Mouse (Mus musculus) bone marrow, adult 2 months (tissue): ENCODE results near the gene Cog2. TPM values are rescaled to one million over a fixed set of nuclear protein-coding genes. Genes with fewer than 3 reads are reported as not detected.

Source experiments
- H3K27ac ChIP-seq: fragments of 200-500 bp; 2 replicates; pipeline ENCODE4 v1.5.1; 2012; ENCODE audit warnings: low read depth, mild to moderate bottlenecking, control low read depth, inconsistent platforms, low read length; ENCODE audit not compliant: control insufficient read depth, poor library complexity, insufficient read depth
- H3K4me1 ChIP-seq: fragments of 200-500 bp; 2 replicates; pipeline ENCODE4 v1.6.1; 2011; ENCODE audit warnings: low read length; ENCODE audit not compliant: control insufficient read depth, insufficient read depth
- H3K4me3 ChIP-seq: fragments of 200-500 bp; replicated peaks from 2 replicates; pipeline ENCODE3; 2011; ENCODE audit warnings: mild to moderate bottlenecking, low read depth, low read length, control low read depth; ENCODE audit not compliant: control insufficient read depth
- CTCF ChIP-seq: fragments of 200-500 bp; IDR thresholded peaks from 2 replicates; pipeline ENCODE4 v1.5.1; 2011; ENCODE audit warnings: low read length, control low read depth; ENCODE audit not compliant: control insufficient read depth, insufficient read depth
- POLR2A ChIP-seq: fragments of 200-500 bp; IDR thresholded peaks from 2 replicates; pipeline ENCODE4 v1.6.1; 2011; ENCODE audit warnings: low read depth, mild to moderate bottlenecking, control low read depth, low read length, borderline replicate concordance; ENCODE audit not compliant: control insufficient read depth
- WGBS: fragments of 180-500 bp; shearing (Covaris S2); methylation state at CpG from one replicate; pipeline ENCODE4 v1.1.7; 2018; 5-methylcytosine and 5-hydroxymethylcytosine counted together
- polyA plus RNA-seq: library from polyadenylated mRNA; stranded (reverse); fragments of >200 nt; gene quantifications from 2 replicates; pipeline ENCODE4 v1.2.4, GENCODE M21; 2011; ENCODE audit warnings: low replicate concordance; ENCODE audit not compliant: missing spikeins, insufficient read depth, insufficient read length

Cog2 gene
- polyA plus RNA-seq, 1 experiment, result 12.1 TPM

GRCm38 (mm10) chr8:124530076-124530475 lies 9.5 kb downstream of the Cog2 start:
- TF ChIP-seq CTCF (no peak), POLR2A (no peak)
- H3K4me3 ChIP-seq, result no peak overlapping the region
- H3K4me1 ChIP-seq, result no peaks in the 10 kb centered on the region
- WGBS, result 90% methylated on average over 14 of the region's 14 CpGs
- H3K27ac ChIP-seq, result no peak overlapping the region

- WGBS, result 81% methylated on average over 7 of the region's 7 CpGs
- no peak for TF ChIP-seq CTCF
- TF ChIP-seq POLR2A, result no peak
- Histone ChIP-seq H3K4me3 (no peak overlapping the region), H3K4me1 (no peaks in the 10 kb centered on the region), H3K27ac (no peak overlapping the region)
Observed at GRCm38 (mm10) chr8:124530556-124530955, 10.0 kb downstream of the Cog2 start.

GRCm38 (mm10) chr8:124530996-124531395 lies 10.4 kb downstream of the Cog2 start:
- no peak overlapping the region for H3K27ac ChIP-seq
- no peaks in the 10 kb centered on the region for H3K4me1 ChIP-seq
- TF ChIP-seq CTCF (no peak), POLR2A (no peak)
- H3K4me3 ChIP-seq, result no peak overlapping the region
- 82% methylated on average over 4 of the region's 4 CpGs for WGBS

GRCm38 (mm10) chr8:124532626-124533025 lies 12.1 kb downstream of the Cog2 start:
- Histone ChIP-seq H3K4me1 (no peaks in the 10 kb centered on the region), H3K4me3 (no peak overlapping the region), H3K27ac (no peak overlapping the region)
- 91% methylated on average over 3 of the region's 3 CpGs for WGBS
- TF ChIP-seq POLR2A (no peak), CTCF (no peak)

GRCm38 (mm10) chr8:124535451-124535850 lies 14.9 kb downstream of the Cog2 start:
- TF ChIP-seq CTCF (no peak), POLR2A (no peak)
- Histone ChIP-seq H3K27ac (no peak overlapping the region), H3K4me1 (no peaks in the 10 kb centered on the region), H3K4me3 (no peak overlapping the region)
- 96% methylated on average over 5 of the region's 5 CpGs for WGBS

GRCm38 (mm10) chr8:124540906-124541305 lies 20.3 kb downstream of the Cog2 start:
- Histone ChIP-seq H3K27ac (no peak overlapping the region), H3K4me1 (no peaks in the 10 kb centered on the region), H3K4me3 (no peak overlapping the region)
- WGBS, result 91% methylated on average over 12 of the region's 12 CpGs
- TF ChIP-seq POLR2A (no peak), CTCF (no peak)

GRCm38 (mm10) chr8:124542001-124542400 lies 21.4 kb downstream of the Cog2 start:
- TF ChIP-seq POLR2A, result no peak
- no peak for TF ChIP-seq CTCF
- Histone ChIP-seq H3K27ac (no peak overlapping the region), H3K4me1 (no peaks in the 10 kb centered on the region), H3K4me3 (no peak overlapping the region)
- 87% methylated on average over 4 of the region's 4 CpGs for WGBS

- Histone ChIP-seq H3K4me3 (no peak overlapping the region), H3K4me1 (no peaks in the 10 kb centered on the region), H3K27ac (no peak overlapping the region)
- 90% methylated on average over 5 of the region's 5 CpGs for WGBS
- no peak for TF ChIP-seq POLR2A
- TF ChIP-seq CTCF, result no peak
Observed at GRCm38 (mm10) chr8:124543272-124543671, 22.7 kb downstream of the Cog2 start.

- Histone ChIP-seq H3K27ac (no peak overlapping the region), H3K4me3 (no peak overlapping the region), H3K4me1 (no peaks in the 10 kb centered on the region)
- TF ChIP-seq POLR2A (no peak), CTCF (no peak)
- 91% methylated on average over 6 of the region's 6 CpGs for WGBS
Observed at GRCm38 (mm10) chr8:124546371-124546770, 25.8 kb downstream of the Cog2 start.

GRCm38 (mm10) chr8:124546815-124547214 lies 26.2 kb downstream of the Cog2 start:
- H3K27ac ChIP-seq, result no peak overlapping the region
- TF ChIP-seq POLR2A, result no peak
- TF ChIP-seq CTCF, result no peak
- WGBS, result 92% methylated on average over 7 of the region's 7 CpGs
- H3K4me3 ChIP-seq, result no peak overlapping the region
- H3K4me1 ChIP-seq, result no peaks in the 10 kb centered on the region
